Mouse (Mus musculus): ENCODE results near the gene Srrm1.
A peak's percentile ranks its signal among the peaks of the same experiment; 100 is the strongest.

- TF ChIP-seq EP300 (IDR thresholded peaks at IDR 0.05) (peak; percentile 76; the same call in 1 of the 2 replicates), CTCF (IDR thresholded peaks at IDR 0.05) (peak; percentile 62)
These were observed 80.3 kb downstream of the Srrm1 start, which contains the start of gene Clic4 for GRCm38 (mm10) chr4:135272640-135273306.

Measured in lung, postnatal 0 days (tissue).